Mouse (Mus musculus): ENCODE data around the gene Fh1.

The Fh1 gene

DNA sequence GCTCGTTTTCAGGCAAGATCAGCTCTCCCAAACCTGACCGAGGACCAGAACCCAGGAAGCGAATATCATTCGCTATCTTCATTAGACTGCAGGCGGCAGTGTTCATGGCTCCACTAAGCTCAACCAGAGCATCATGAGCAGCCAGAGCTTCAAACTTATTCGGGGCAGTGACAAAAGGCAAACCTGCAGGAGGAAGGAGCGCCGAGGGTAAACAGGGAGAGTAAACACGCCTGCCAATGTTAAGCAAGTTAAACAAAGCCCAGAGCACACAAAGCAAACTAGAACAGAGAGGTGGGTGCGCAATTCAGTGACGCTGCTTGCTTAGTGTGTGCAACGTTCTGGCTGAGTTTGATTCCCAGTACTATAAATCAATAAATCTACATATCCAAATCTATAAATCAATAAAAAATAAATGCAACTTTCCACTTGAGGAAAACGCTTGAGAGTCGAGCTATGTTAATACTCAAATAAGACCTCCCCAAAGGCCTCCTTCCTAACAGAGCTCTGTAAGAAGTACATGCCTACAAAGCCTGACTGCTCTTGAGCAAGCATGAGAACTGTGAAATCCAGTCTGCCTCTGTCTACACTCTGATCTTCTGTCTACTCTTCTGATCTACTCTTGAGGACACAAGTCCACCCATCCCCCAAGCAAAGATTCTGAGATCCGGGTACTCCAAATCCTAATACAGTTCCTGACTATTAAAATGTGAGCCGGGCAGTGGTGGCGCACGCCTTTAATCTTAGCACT is 17.4 kb downstream of the Fh1 start:
- Histone ChIP-seq H3K4me1 (replicated peaks; ENCODE audit: low read depth, low read length) (no peaks in the 10 kb centered on the region), H3K9me3 (ENCODE audit: low read length) (no peaks in the 10 kb centered on the region), H3K36me3 (ENCODE audit: insufficient read depth, low read length) (peaks cover 97% of the 10 kb centered on the region), H3K4me3 (replicated peaks; ENCODE audit: low read length) (no peak overlapping the region), H3K27me3 (ENCODE audit: insufficient read depth, low read length) (no peaks in the 10 kb centered on the region)
- TF ChIP-seq POU5F1 (IDR thresholded peaks at IDR 0.05; ENCODE audit: borderline replicate concordance, low read length) (no peak), NANOG (IDR thresholded peaks at IDR 0.05; ENCODE audit: borderline replicate concordance, low read length) (no peak), CTCF (conservative IDR thresholded peaks at IDR 0.05; ENCODE audit: low read length) (no peak)

GRCm38 (mm10) chr1:175607308-175607707 is 18.1 kb downstream of the Fh1 start:
- no peak overlapping the region for H3K4me3 ChIP-seq (replicated peaks; ENCODE audit: low read length)
- H3K4me1 ChIP-seq (replicated peaks; ENCODE audit: low read depth, low read length), result no peaks in the 10 kb centered on the region
- no peaks in the 10 kb centered on the region for H3K27me3 ChIP-seq (ENCODE audit: insufficient read depth, low read length)
- TF ChIP-seq POU5F1 (IDR thresholded peaks at IDR 0.05; ENCODE audit: borderline replicate concordance, low read length) (no peak), CTCF (conservative IDR thresholded peaks at IDR 0.05; ENCODE audit: low read length) (no peak), NANOG (IDR thresholded peaks at IDR 0.05; ENCODE audit: borderline replicate concordance, low read length) (no peak)
- peaks cover 97% of the 10 kb centered on the region for H3K36me3 ChIP-seq (ENCODE audit: insufficient read depth, low read length)
- H3K9me3 ChIP-seq (ENCODE audit: low read length), result no peaks in the 10 kb centered on the region

DNA sequence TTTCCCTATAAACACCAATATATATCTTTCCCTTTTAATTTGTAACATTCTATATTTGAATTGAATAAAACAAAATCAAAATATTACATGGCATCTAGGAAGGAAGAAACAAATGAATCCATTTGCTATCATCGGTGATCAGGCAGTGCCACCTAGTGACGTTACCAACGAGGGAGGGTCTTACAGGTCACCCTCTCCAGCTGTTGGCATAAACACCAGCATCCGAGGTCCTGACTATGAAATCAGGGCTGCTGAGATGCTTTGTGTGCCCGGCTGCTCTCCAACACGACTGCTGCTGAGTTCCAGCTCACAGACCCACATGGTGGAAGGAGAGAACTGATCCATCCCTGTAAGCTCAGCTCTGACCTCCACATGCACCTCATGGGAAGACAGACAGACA is 22.0 kb downstream of the Fh1 start:
- H3K9me3 ChIP-seq (ENCODE audit: low read length), result no peaks in the 10 kb centered on the region
- TF ChIP-seq POU5F1 (IDR thresholded peaks at IDR 0.05; ENCODE audit: borderline replicate concordance, low read length) (no peak), NANOG (IDR thresholded peaks at IDR 0.05; ENCODE audit: borderline replicate concordance, low read length) (no peak), CTCF (conservative IDR thresholded peaks at IDR 0.05; ENCODE audit: low read length) (no peak)
- peaks cover 4% of the 10 kb centered on the region for H3K4me1 ChIP-seq (replicated peaks; ENCODE audit: low read depth, low read length)
- peaks cover 78% of the 10 kb centered on the region for H3K36me3 ChIP-seq (ENCODE audit: insufficient read depth, low read length)
- no peak overlapping the region for H3K4me3 ChIP-seq (replicated peaks; ENCODE audit: low read length)
- H3K27me3 ChIP-seq (ENCODE audit: insufficient read depth, low read length), result no peaks in the 10 kb centered on the region

DNA sequence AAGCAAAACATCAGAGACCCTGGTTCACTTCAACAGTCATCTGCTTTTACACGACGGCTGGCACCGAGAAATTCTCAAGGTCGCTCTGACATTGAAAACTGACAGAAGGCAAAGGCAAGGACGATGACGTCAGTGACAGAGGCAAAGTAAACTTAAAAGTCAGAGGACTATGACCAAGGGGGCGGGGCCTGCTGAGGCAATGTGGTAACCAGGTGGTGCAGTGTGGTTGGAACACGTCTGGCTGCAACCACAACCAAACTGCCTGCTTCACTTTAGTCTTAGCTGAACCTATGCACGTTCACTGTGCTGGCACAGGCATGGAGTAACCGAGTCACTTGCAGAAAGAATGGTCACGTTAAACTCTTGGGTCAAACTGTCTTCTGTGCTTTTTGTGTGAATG is 23.2 kb downstream of the Fh1 start:
- Histone ChIP-seq H3K9me3 (ENCODE audit: low read length) (no peaks in the 10 kb centered on the region), H3K4me1 (replicated peaks; ENCODE audit: low read depth, low read length) (peaks cover 7% of the 10 kb centered on the region), H3K36me3 (ENCODE audit: insufficient read depth, low read length) (peaks cover 66% of the 10 kb centered on the region), H3K4me3 (replicated peaks; ENCODE audit: low read length) (no peak overlapping the region), H3K27me3 (ENCODE audit: insufficient read depth, low read length) (no peaks in the 10 kb centered on the region)
- TF ChIP-seq CTCF (conservative IDR thresholded peaks at IDR 0.05; ENCODE audit: low read length), result no peak
- TF ChIP-seq NANOG (IDR thresholded peaks at IDR 0.05; ENCODE audit: borderline replicate concordance, low read length), result no peak
- TF ChIP-seq POU5F1 (IDR thresholded peaks at IDR 0.05; ENCODE audit: borderline replicate concordance, low read length), result no peak

DNA sequence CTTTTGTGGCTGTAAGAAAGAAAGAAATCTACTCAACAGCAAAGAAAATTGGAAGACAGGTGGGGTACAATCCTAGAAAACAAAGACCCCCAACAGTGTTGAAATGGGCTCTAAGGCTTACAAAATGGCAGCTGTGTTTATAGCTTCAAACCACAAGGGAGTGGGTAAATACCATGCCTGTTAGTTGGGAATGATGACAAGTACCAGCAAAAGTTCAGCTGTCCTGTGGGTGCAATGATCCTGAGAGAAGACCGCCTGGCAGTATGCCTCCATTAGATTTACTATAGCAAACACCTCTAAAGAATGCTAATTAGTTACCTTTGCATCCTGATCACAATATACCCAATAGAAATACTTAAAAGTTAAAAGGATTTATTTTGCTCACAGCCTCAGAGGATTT is 32.6 kb downstream of the Fh1 start:
- no peaks in the 10 kb centered on the region for H3K9me3 ChIP-seq (ENCODE audit: low read length)
- H3K4me1 ChIP-seq (replicated peaks; ENCODE audit: low read depth, low read length), result no peaks in the 10 kb centered on the region
- H3K4me3 ChIP-seq (replicated peaks; ENCODE audit: low read length), result no peak overlapping the region
- H3K27me3 ChIP-seq (ENCODE audit: insufficient read depth, low read length), result no peaks in the 10 kb centered on the region
- TF ChIP-seq CTCF (conservative IDR thresholded peaks at IDR 0.05; ENCODE audit: low read length), result no peak
- TF ChIP-seq NANOG (IDR thresholded peaks at IDR 0.05; ENCODE audit: borderline replicate concordance, low read length), result no peak
- TF ChIP-seq POU5F1 (IDR thresholded peaks at IDR 0.05; ENCODE audit: borderline replicate concordance, low read length), result no peak
- no peaks in the 10 kb centered on the region for H3K36me3 ChIP-seq (ENCODE audit: insufficient read depth, low read length)

- 0 out of 2 replicates have a peak, but pooled peaks cover 3% of the 10 kb centered on the region for H3K4me1 ChIP-seq (replicated peaks; ENCODE audit: low read depth, low read length)
- no peaks in the 10 kb centered on the region for H3K27me3 ChIP-seq (ENCODE audit: insufficient read depth, low read length)
- no peaks in the 10 kb centered on the region for H3K36me3 ChIP-seq (ENCODE audit: insufficient read depth, low read length)
- H3K4me3 ChIP-seq (replicated peaks; ENCODE audit: low read length), result no peak overlapping the region
- no peak for TF ChIP-seq CTCF (conservative IDR thresholded peaks at IDR 0.05; ENCODE audit: low read length)
- TF ChIP-seq POU5F1 (IDR thresholded peaks at IDR 0.05; ENCODE audit: borderline replicate concordance, low read length), result no peak
- TF ChIP-seq NANOG (IDR thresholded peaks at IDR 0.05; ENCODE audit: borderline replicate concordance, low read length), result no peak
- no peaks in the 10 kb centered on the region for H3K9me3 ChIP-seq (ENCODE audit: low read length)
Observed at GRCm38 (mm10) chr1:175586656-175587055, 38.8 kb downstream of the Fh1 start.

GRCm38 (mm10) chr1:175585267-175585666 is 40.2 kb downstream of the Fh1 start:
- Histone ChIP-seq H3K27me3 (ENCODE audit: insufficient read depth, low read length) (no peaks in the 10 kb centered on the region), H3K4me1 (replicated peaks; ENCODE audit: low read depth, low read length) (0 out of 2 replicates have a peak, but pooled peaks cover 3% of the 10 kb centered on the region), H3K4me3 (replicated peaks; ENCODE audit: low read length) (no peak overlapping the region), H3K9me3 (ENCODE audit: low read length) (no peaks in the 10 kb centered on the region), H3K36me3 (ENCODE audit: insufficient read depth, low read length) (no peaks in the 10 kb centered on the region)
- TF ChIP-seq POU5F1 (IDR thresholded peaks at IDR 0.05; ENCODE audit: borderline replicate concordance, low read length), result no peak
- TF ChIP-seq CTCF (conservative IDR thresholded peaks at IDR 0.05; ENCODE audit: low read length), result no peak
- TF ChIP-seq NANOG (IDR thresholded peaks at IDR 0.05; ENCODE audit: borderline replicate concordance, low read length), result no peak

- Histone ChIP-seq H3K9me3 (ENCODE audit: low read length) (no peaks in the 10 kb centered on the region), H3K4me1 (replicated peaks; ENCODE audit: low read depth, low read length) (0 out of 2 replicates have a peak, but pooled peaks cover 3% of the 10 kb centered on the region), H3K4me3 (replicated peaks; ENCODE audit: low read length) (no peak overlapping the region), H3K36me3 (ENCODE audit: insufficient read depth, low read length) (no peaks in the 10 kb centered on the region), H3K27me3 (ENCODE audit: insufficient read depth, low read length) (no peaks in the 10 kb centered on the region)
- TF ChIP-seq NANOG (IDR thresholded peaks at IDR 0.05; ENCODE audit: borderline replicate concordance, low read length) (no peak), POU5F1 (IDR thresholded peaks at IDR 0.05; ENCODE audit: borderline replicate concordance, low read length) (no peak), CTCF (conservative IDR thresholded peaks at IDR 0.05; ENCODE audit: low read length) (no peak)
Observed at GRCm38 (mm10) chr1:175582799-175583198, 42.6 kb downstream of the Fh1 start.

GRCm38 (mm10) chr1:175580346-175580745 is 45.1 kb downstream of the Fh1 start:
- no peaks in the 10 kb centered on the region for H3K4me1 ChIP-seq (replicated peaks; ENCODE audit: low read depth, low read length)
- H3K27me3 ChIP-seq (ENCODE audit: insufficient read depth, low read length), result no peaks in the 10 kb centered on the region
- H3K4me3 ChIP-seq (replicated peaks; ENCODE audit: low read length), result no peak overlapping the region
- H3K9me3 ChIP-seq (ENCODE audit: low read length), result no peaks in the 10 kb centered on the region
- TF ChIP-seq POU5F1 (IDR thresholded peaks at IDR 0.05; ENCODE audit: borderline replicate concordance, low read length) (no peak), NANOG (IDR thresholded peaks at IDR 0.05; ENCODE audit: borderline replicate concordance, low read length) (no peak), CTCF (conservative IDR thresholded peaks at IDR 0.05; ENCODE audit: low read length) (no peak)
- H3K36me3 ChIP-seq (ENCODE audit: insufficient read depth, low read length), result no peaks in the 10 kb centered on the region
